Mouse (Mus musculus) hindbrain, embryonic 13.5 days (tissue): Measurements from ENCODE around the gene Tfap2b. TPM values are rescaled to one million over a fixed set of nuclear protein-coding genes. Genes with fewer than 3 reads are reported as not detected.

Experiments used
- ATAC-seq: fragments of 200-750 bp; cut with Nextera tagmentation; 2 replicates; pipeline ENCODE4 v1.8.0; 2017; ENCODE audit warnings: moderate TSS enrichment; ENCODE audit not compliant: low FRiP score
- H3K27ac ChIP-seq: fragments of 300-500 bp; sonication (generic); 2 replicates; pipeline ENCODE4 v1.5.1; 2015; ENCODE audit warnings: inconsistent platforms, mild to moderate bottlenecking, moderate library complexity
- H3K27me3 ChIP-seq: fragments of 300-500 bp; sonication (generic); 2 replicates; pipeline ENCODE4 v1.6.1; 2015; ENCODE audit warnings: mild to moderate bottlenecking, inconsistent platforms
- H3K36me3 ChIP-seq: fragments of 300-500 bp; sonication (generic); 2 replicates; pipeline ENCODE4 v1.6.1; 2015; ENCODE audit warnings: mild to moderate bottlenecking, inconsistent platforms
- H3K4me1 ChIP-seq: fragments of 300-500 bp; sonication (generic); replicated peaks from 2 replicates; pipeline ENCODE4 v1.6.1; 2015; ENCODE audit warnings: inconsistent platforms
- H3K4me2 ChIP-seq: fragments of 300-500 bp; sonication (generic); 2 replicates; pipeline ENCODE4 v1.6.1; 2015; ENCODE audit warnings: inconsistent platforms, mild to moderate bottlenecking, moderate library complexity
- H3K4me3 ChIP-seq: fragments of 300-500 bp; sonication (generic); 2 replicates; pipeline ENCODE4 v1.5.1; 2015; ENCODE audit warnings: mild to moderate bottlenecking, inconsistent platforms
- H3K9ac ChIP-seq: fragments of 300-500 bp; sonication (generic); 2 replicates; pipeline ENCODE4 v1.6.1; 2015; ENCODE audit warnings: mild to moderate bottlenecking, inconsistent platforms
- H3K9me3 ChIP-seq: fragments of 300-500 bp; sonication (generic); 2 replicates; pipeline ENCODE4 v1.6.1; 2016; ENCODE audit warnings: inconsistent platforms
- WGBS: fragments of 180-500 bp; shearing (Covaris S2); methylation state at CpG from one replicate; pipeline ENCODE4 v1.1.7; 2015; 5-methylcytosine and 5-hydroxymethylcytosine counted together
- polyA plus RNA-seq: library from polyadenylated mRNA; unstranded; fragments of >200 nt; fragmentation: Nextera tagmentation; extraction: Ambion mirVana; gene quantifications from 2 replicates; pipeline ENCODE4 v1.2.1, GENCODE M21; 2015

The Tfap2b gene
- polyA plus RNA-seq = 93.5 and 103 TPM in 2 replicates

DNA sequence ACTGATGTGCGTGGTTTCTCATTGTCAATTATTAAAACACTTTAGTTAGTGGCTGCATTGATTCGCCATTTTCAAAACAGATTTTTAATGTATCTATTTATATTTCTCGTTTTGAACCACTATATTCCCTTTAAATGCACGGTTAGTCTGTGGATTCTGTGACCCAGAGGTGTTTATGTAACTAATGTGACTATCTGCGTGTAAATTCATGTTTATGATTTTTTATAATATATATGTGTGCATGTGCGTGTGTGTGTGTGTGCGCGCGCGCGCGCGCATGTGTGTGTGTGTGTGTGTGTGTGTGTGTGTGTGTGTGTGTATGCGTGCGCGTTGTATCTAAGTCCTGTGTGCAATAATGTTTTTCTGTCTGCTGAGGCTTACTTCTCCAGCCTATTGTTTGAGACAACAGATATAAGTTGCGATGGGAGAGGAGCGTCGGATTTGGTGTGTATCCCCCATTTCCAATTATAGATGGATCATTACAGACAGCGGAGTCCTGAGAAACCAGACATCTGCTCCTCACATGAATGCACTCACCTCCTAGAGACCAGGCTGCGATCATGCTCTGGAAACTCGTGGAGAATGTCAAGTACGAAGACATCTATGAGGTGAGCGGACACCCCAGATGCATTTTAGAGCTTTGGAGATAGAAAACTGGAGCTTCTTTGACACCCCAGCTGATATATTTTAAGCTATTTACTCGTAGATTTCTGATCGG, at the start of gene Tfap2b:
Gene Tfap2b (plus strand): TSS at position 274 of the 718 bp plus-strand sequence.
- Histone ChIP-seq H3K27ac (peak within 1 kb of the TSS; percentile 82), H3K27me3 (peaks cover 58% of the 10 kb centered on the region), H3K9me3 (no peaks in the 10 kb centered on the region), H3K36me3 (no peaks in the 10 kb centered on the region), H3K4me2 (peak within 1 kb of the TSS; percentile 54), H3K4me3 (peak within 1 kb of the TSS; percentile 47), H3K9ac (peak within 1 kb of the TSS; percentile 78), H3K4me1 (0 out of 2 replicates have a peak, but pooled peaks cover 4% of the 10 kb centered on the region)
- ATAC-seq = peak; percentile 47
- WGBS = 2% methylated on average over 26 of the region's 26 CpGs

DNA sequence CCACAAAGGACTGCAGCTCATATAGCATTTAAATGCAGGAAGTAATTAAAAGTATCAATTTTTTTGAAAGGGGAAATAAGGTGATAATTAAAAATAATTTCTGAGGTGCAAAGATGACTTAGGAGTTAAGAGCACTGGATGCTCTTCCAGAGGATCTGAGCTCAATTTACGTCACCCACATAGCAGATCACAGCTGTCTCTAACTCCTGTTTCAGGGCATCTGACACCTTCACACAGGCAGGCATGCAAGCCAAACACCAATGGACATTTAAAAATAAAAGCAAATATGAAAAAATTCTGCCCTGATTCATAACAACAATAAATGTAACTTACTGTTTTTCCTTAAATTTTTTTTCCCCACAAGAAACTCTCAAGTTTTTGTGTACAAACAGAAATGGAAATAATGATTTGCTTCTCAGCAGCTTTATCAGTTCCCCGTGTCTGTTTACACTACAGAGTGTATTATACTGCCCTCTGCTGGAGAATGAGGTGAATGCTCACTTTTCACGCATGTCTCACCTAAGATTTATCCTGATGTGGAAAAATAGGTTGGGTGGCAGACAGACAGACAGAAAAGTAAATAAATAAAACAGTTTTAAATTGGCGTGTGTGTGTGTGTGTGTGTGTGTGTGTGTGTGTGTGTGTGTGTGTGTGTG, 29.8 kb upstream of the Tfap2b start:
- WGBS = 14% methylated on average over 4 of the region's 4 CpGs
- H3K27ac ChIP-seq = no peak overlapping the region

DNA sequence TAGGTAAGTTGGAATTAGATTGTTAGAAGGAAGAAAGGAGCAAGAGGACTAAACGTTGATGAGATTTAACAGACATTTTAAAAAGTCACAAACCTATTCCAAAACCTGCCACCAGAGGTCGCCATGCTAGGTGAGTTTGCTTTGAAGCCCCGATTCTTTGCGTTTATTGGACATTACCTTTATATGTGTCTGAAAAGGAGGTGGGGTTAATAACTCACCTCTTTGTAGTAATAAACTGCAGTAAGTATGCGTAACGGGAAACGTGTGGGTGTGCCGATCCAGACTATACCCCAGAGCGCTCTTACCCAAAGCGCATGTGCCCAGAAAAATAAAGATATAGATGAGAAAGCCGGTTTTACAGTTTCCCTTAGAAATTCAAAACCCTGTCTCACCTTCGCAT, 3.1 kb upstream of the Tfap2b start:
- no peaks in the 10 kb centered on the region for H3K36me3 ChIP-seq
- WGBS = 5% methylated on average over 12 of the region's 12 CpGs
- H3K9me3 ChIP-seq = no peaks in the 10 kb centered on the region
- no peaks in the 10 kb centered on the region for H3K4me1 ChIP-seq
- peaks cover 42% of the 10 kb centered on the region for H3K27me3 ChIP-seq
- H3K9ac ChIP-seq = no peak overlapping the region
- no peak overlapping the region for H3K27ac ChIP-seq
- ATAC-seq = no peak
- peak overlapping the region; percentile 56 for H3K4me2 ChIP-seq
- H3K4me3 ChIP-seq = peak overlapping the region; percentile 31

More for the DNA sequence above, 29.8 kb upstream of the Tfap2b start:
- H3K4me1 ChIP-seq = no peaks in the 10 kb centered on the region
- no peak overlapping the region for H3K4me3 ChIP-seq
- H3K4me2 ChIP-seq = no peak overlapping the region
- no peaks in the 10 kb centered on the region for H3K36me3 ChIP-seq
- no peak for ATAC-seq
- H3K9ac ChIP-seq = no peak overlapping the region
- H3K9me3 ChIP-seq = no peaks in the 10 kb centered on the region
- no peaks in the 10 kb centered on the region for H3K27me3 ChIP-seq

DNA sequence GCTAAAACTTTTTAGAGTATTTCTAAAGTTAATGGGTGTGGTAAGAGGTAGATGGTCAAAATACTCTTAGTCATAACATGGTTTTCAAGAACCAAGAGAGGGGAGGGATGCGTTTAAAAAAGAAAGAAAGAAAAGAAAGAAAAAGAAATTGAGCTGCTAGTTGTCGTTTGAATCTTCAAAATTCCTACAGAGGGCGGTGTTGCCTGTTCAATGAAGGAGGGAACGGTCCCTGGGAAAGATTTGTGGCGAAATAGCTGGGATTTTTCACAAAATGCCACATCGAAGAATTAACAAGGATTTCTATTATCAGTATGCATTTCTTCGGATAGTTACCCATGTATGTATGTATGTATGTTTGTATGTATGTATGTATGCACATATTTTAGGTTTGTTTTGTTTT, 2.5 kb upstream of the Tfap2b start:
- Histone ChIP-seq H3K4me2 (peak overlapping the region; percentile 56), H3K4me3 (peak overlapping the region; percentile 31; the same call in 1 of the 2 replicates), H3K9me3 (no peaks in the 10 kb centered on the region), H3K27me3 (peaks cover 45% of the 10 kb centered on the region), H3K9ac (no peak overlapping the region), H3K36me3 (no peaks in the 10 kb centered on the region), H3K27ac (no peak overlapping the region), H3K4me1 (no peaks in the 10 kb centered on the region)
- WGBS = under 1% methylated on average over 7 of the region's 7 CpGs
- no peak for ATAC-seq

DNA sequence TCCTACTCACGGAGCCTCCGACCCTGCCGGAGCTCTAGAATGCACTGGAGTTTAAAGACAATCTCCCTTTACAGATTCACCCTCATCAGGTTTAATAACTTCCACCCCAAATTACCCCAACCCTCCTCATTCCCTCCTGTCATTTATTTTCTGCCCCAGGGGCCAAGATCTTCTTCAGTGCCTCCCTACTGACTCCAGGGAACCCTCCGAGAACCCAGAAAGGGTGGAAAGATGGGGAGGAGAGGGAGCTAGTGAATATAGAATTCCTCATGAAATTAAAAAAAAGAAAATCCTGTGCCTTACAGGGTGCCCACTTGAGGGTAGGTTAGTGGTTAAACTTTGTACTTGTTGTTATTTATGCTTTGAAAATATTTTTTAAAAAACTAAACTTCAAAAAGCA, 1.1 kb upstream of the Tfap2b start:
- Histone ChIP-seq H3K4me1 (0 out of 2 replicates have a peak, but pooled peaks cover 4% of the 10 kb centered on the region), H3K9me3 (no peaks in the 10 kb centered on the region), H3K4me3 (no peak overlapping the region; the same call in 1 of the 2 replicates), H3K36me3 (no peaks in the 10 kb centered on the region), H3K9ac (no peak overlapping the region), H3K4me2 (0 out of 2 replicates have a peak overlapping the region, but pooled peaks have one; percentile 15), H3K27me3 (peaks cover 52% of the 10 kb centered on the region), H3K27ac (no peak overlapping the region)
- no peak for ATAC-seq
- 2% methylated on average over 4 of the region's 4 CpGs for WGBS

DNA sequence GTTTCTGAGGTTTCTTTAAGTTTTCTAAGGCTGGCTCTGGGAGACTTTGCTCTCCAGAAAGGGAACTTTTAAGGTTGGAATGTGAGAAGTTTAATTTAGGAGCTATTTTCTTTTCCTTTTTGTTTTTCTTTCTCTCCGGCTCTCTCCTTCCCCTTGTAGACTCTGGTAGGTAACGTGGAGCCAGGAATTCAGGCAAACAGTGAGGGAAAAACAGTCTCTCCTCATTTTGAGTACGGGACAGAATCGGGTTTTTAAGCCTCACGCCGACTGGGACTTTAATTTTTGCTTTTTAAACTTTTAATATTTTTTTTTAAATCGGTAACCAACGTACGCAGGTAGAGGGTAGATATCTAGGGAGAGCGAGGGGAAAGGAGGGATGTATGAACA, 638 bp downstream of the Tfap2b start:
- H3K9me3 ChIP-seq = no peaks in the 10 kb centered on the region
- no peaks in the 10 kb centered on the region for H3K36me3 ChIP-seq
- peak overlapping the region; percentile 82 for H3K27ac ChIP-seq
- H3K27me3 ChIP-seq = peaks cover 61% of the 10 kb centered on the region
- WGBS = under 1% methylated on average over 10 of the region's 10 CpGs
- peak overlapping the region; percentile 78 for H3K9ac ChIP-seq
- H3K4me3 ChIP-seq = peak overlapping the region; percentile 47
- H3K4me2 ChIP-seq = peak overlapping the region; percentile 54
- no peak for ATAC-seq
- H3K4me1 ChIP-seq = peaks cover 8% of the 10 kb centered on the region

DNA sequence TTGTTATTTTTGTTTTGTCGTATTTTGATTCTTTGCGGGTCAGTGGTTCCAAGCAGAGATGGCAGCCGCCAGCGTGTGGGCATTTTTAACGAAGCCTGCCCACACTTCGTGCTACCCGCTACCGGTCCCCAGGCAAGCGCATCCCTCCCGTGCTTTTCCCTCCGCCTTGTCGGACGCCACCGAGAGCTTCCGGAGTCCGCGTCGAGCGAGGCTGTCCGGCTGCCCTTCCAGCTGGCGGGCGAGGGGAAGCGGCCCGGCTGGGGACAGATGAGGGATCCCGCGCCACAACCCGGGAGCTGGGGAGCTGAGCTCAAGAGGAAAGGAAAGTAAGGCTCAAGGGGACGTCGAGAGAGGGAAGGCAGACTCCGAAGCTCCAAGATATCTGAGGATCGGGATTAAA, 1.1 kb downstream of the Tfap2b start:
- H3K9me3 ChIP-seq = no peaks in the 10 kb centered on the region
- peaks cover 8% of the 10 kb centered on the region for H3K4me1 ChIP-seq
- peak overlapping the region; percentile 54 for H3K4me2 ChIP-seq
- peaks cover 62% of the 10 kb centered on the region for H3K27me3 ChIP-seq
- H3K4me3 ChIP-seq = peak overlapping the region; percentile 47
- no peaks in the 10 kb centered on the region for H3K36me3 ChIP-seq
- peak overlapping the region; percentile 78 for H3K9ac ChIP-seq
- under 1% methylated on average over 31 of the region's 31 CpGs for WGBS
- peak overlapping the region; percentile 82 for H3K27ac ChIP-seq
- ATAC-seq = no peak

DNA sequence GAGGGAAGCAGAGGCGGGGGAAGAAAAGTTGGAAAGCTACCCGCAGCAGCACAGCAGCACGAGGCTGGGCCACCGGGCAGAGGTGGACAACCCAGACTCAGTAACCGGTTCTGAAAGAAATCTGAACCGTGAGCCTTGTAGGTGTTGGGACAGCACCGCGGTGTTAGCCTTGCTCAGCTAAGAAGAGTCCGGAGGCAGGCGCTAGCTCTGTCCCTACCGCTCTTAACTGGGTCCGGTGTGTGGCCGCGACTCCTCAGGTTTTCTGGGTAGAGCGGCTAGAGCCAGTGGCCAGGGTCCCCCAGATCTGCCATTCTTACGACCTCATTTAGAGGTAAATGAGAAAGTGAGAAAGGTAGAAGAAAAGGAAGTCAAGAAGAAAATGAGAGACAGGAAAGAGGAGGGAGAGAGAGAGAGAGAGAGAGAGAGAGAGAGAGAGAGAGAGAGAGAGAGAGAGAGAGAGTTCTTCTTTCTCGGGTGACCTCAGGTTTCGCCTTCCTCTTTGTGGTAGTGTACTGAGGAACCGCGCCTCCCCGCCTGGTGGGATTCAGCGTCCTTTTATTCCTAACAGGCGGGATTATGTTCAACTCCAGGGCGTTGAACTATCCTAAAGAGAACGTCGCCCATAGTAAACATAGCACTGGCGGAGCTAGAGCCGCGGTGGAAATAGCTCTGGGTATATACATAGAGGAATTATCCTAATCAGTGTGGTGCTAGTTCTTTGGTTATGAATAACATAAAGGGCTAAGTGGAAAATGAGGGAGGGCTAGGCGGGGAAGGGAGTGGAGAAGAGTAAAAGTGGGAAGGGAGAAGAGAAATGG, 1.7 kb downstream of the Tfap2b start:
- Histone ChIP-seq H3K36me3 (no peaks in the 10 kb centered on the region), H3K4me3 (peak overlapping the region; percentile 47), H3K27ac (peak overlapping the region; percentile 82), H3K4me2 (peak overlapping the region; percentile 54), H3K9ac (peak overlapping the region; percentile 78), H3K9me3 (no peaks in the 10 kb centered on the region), H3K4me1 (peaks cover 8% of the 10 kb centered on the region), H3K27me3 (peaks cover 67% of the 10 kb centered on the region)
- WGBS = under 1% methylated on average over 30 of the region's 30 CpGs
- no peak for ATAC-seq

DNA sequence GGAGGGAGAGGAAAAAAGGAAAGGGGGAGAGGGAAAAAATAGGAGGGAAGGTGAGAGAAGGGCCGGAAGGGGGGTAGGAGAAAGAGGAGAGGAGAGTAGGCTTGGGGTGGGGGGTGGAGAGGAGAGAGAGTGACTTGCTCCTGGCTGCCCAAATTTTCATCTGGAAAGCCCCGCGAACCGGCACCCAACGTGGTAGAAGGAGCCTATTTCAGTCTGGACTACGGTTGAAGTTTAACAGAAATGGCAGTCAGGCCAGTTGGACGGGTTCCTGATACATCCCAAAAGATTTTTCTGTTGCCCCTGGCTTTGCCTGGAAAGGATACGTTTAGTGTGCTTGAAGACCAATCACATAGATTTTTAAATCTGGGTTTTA, 2.3 kb downstream of the Tfap2b start:
- WGBS = under 1% methylated on average over 8 of the region's 8 CpGs
- H3K4me2 ChIP-seq = peak overlapping the region; percentile 54
- H3K9ac ChIP-seq = peak overlapping the region; percentile 78

DNA sequence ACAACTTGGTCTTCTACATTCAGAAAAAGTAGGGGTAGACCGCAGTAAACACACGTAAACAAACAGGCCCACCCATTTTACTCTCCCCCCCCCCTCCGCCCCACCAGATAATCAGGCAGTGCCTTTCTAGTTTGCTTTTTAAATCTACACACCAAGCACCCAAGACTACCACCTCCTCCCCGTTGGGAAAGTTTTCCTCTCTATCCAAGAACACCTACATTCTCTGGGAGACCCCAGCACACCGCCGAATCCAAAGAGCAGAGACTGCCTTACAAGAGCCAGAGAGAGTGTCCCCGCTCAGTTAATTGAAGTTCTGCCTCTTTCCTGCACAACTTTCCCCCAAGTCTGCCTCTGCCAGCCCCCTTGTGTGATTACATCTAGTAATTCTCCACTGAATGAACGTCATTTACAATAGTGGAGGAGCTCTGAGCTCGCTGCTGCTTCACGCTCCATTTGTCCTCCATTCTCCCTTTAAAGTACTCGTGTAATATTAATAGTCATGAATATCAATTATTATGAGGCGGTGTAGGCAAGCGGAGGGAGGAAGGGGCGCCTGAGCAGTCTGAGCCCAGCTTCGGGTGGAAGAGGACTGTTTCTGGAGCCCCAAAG, 2.9 kb downstream of the Tfap2b start:
- no peaks in the 10 kb centered on the region for H3K9me3 ChIP-seq
- peak overlapping the region; percentile 47 for H3K4me3 ChIP-seq
- H3K27ac ChIP-seq = peak overlapping the region; percentile 82
- peaks cover 8% of the 10 kb centered on the region for H3K4me1 ChIP-seq
- no peaks in the 10 kb centered on the region for H3K36me3 ChIP-seq
- peaks cover 79% of the 10 kb centered on the region for H3K27me3 ChIP-seq
- peak overlapping the region; percentile 78 for H3K9ac ChIP-seq
- ATAC-seq = peak; percentile 17; the same call in 1 of the 2 replicates
- under 1% methylated on average over 15 of the region's 15 CpGs for WGBS
- peak overlapping the region; percentile 54 for H3K4me2 ChIP-seq

More for the DNA sequence above, 2.3 kb downstream of the Tfap2b start:
- peak overlapping the region; percentile 82 for H3K27ac ChIP-seq
- H3K4me1 ChIP-seq = peaks cover 8% of the 10 kb centered on the region
- no peak for ATAC-seq
- peaks cover 73% of the 10 kb centered on the region for H3K27me3 ChIP-seq
- H3K4me3 ChIP-seq = peak overlapping the region; percentile 47
- no peaks in the 10 kb centered on the region for H3K36me3 ChIP-seq
- no peaks in the 10 kb centered on the region for H3K9me3 ChIP-seq

DNA sequence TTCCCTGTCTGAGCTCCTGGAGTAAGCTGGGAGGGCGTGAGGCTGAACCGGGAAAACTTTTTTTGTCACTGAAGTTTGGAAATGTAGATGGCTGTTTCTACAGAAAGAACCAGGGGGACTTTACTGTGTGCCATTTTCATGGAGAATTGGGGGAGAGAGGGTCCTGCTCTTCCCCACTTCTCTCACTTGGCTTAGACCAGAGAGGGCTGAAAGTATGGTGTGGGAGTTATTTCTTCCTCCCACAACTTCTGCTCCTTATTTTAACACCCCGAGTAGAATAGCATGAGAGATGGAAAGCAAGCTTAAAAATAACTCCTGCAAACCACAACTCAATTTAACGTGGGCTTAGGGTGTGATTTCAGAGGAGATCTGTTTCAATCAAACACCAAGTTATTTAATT, 4.0 kb downstream of the Tfap2b start:
- 0% methylated on average over 4 of the region's 4 CpGs for WGBS
- H3K9me3 ChIP-seq = no peaks in the 10 kb centered on the region
- ATAC-seq = no peak
- H3K4me2 ChIP-seq = peak overlapping the region; percentile 57
- peaks cover 81% of the 10 kb centered on the region for H3K27me3 ChIP-seq
- no peaks in the 10 kb centered on the region for H3K36me3 ChIP-seq
- peak overlapping the region; percentile 47 for H3K4me3 ChIP-seq
- H3K9ac ChIP-seq = peak overlapping the region; percentile 59
- H3K27ac ChIP-seq = peak overlapping the region; percentile 82
- H3K4me1 ChIP-seq = peaks cover 13% of the 10 kb centered on the region
